Mouse (Mus musculus): ENCODE data around the gene Tm7sf3. TPM values are rescaled to one million over a fixed set of nuclear protein-coding genes. Genes with fewer than 3 reads are reported as not detected.

Tm7sf3 gene
- 44.1 TPM for polyA plus RNA-seq (2014; fragmentation: Illumina TruSeq; extraction: RNeasy Lipid Tissue Mini Kit (QIAGEN cat#74804); ENCODE audit: low read depth, low replicate concordance)

DNA sequence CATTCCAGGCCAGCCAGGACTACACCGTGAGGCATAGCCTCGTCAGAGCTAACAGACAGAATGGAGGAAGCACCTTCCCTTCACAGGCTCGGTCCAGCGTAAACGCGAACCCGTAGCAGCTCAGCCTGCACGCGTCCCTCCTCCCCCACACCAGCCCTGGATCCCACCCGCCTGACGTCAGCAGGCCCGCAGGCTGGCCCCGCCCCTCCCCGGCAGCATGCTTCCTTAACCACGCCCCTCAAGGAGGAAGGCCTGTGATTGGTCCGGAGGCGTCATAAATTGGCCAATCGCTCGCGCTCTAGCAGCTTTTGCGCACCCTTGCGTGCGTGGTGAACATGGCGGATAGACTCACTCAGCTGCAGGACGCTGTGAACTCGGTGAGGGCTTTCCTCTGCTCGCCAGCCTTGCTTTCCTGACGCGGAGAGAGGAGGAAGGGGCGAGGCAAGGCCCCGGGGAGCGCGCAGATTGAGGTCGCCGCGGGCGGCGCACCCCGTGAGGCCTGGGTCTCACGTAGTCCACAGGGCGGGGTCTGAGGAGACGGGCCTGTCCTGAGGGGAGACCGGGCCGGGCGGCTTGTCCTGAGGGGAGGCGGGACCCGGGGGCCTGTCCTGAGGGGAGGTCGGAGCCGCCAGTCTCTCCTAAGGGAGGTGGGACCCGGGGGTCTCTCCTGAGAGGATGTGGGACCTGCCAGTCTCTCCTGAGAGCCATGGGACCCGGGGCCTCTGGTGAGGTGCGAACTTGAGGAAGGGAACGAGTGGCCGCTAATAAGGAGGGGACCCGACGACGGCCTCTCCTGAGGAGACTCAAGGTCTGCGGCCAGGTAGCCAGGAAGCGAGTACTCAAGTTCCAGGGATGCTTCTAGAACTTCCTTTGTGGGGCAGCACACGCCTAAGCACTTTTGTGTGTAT is at the start of gene Tm7sf3, which contains the start of gene Med21:
Tm7sf3 (minus strand) TSS at position 549 of the 908 bp plus-strand sequence.
Med21 (plus strand) TSS at position 272 of the 908 bp plus-strand sequence.

DNA sequence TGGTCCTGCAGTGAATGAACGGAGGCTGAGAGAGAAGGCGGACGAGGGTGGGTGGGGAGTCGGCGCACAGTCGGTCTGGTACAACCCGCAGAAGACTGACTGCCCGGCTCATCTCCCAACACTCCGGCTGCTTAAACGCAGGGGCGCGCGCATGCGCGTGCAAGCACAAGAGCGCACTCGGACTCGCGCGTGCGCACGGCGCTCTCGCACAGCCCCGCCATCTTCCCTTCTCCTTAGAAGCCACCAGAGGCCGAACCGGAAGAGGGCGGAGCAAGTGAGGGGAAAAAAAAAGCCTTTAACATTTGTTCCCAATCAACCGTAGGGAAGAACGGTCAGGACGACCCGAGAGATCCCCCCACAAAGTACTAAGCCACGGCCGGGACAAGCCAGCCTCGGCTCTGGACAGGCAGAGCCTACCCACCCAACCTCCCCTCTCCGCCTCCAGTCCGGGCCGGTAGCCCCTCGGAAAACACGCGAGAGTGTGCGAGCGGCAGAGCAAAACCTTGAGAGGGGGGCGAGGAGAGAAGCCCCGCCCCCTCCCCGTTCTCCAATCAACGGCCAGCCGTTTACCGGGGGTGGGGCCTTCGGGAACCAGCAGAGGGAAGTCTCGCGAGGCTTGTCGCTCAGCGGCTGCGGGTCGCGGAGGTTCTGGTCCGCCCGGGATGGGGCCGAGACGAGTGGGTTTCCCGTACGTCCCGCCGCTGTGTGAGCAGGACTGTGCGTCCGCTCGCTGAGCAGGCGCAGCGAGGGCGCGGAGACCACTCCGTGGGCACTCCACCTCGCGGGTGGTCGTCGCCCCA is 65.1 kb downstream of the Tm7sf3 start, which contains the start of gene Ints13:
Ints13 (minus strand) TSS at position 526 of the 800 bp plus-strand sequence.

DNA sequence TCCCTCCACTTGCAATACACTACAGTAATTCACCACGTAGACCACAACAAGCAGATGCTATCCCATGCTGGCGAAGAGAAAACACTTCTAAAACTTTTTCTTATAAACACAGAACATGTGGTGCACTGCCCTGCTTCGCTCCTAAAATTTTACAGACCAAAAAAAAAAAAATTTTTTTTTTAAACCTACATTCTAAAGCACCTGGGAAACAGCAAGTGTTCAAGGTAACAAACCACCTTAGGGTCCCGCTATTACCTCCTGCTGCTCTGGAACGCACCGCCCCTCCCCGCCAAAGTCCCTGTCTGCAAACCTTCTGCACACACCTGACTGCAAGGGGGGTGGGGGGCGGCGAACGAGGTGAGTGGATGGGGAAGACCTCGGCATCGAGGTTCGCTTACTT is 65.7 kb downstream of the Tm7sf3 start, which contains the start of gene Fgfr1op2:
Fgfr1op2 (plus strand) TSS at position 301 of the 400 bp plus-strand sequence.

Other genes with a start within 250 kb of the Tm7sf3 start
- gene Itpr2, start 140.6 kb downstream of the Tm7sf3 start, polyA plus RNA-seq (2014; fragmentation: Illumina TruSeq; extraction: RNeasy Lipid Tissue Mini Kit (QIAGEN cat#74804); ENCODE audit: low read depth, low replicate concordance): 9.1 TPM
- 260 TPM for gene Fgfr1op2, start 65.6 kb downstream of the Tm7sf3 start, polyA plus RNA-seq (2014; fragmentation: Illumina TruSeq; extraction: RNeasy Lipid Tissue Mini Kit (QIAGEN cat#74804); ENCODE audit: low read depth, low replicate concordance)
- gene Ints13, start 65.0 kb downstream of the Tm7sf3 start, polyA plus RNA-seq (2014; fragmentation: Illumina TruSeq; extraction: RNeasy Lipid Tissue Mini Kit (QIAGEN cat#74804); ENCODE audit: low read depth, low replicate concordance): 100 TPM
- 207 TPM for gene Med21, start 277 bp downstream of the Tm7sf3 start, polyA plus RNA-seq (2014; fragmentation: Illumina TruSeq; extraction: RNeasy Lipid Tissue Mini Kit (QIAGEN cat#74804); ENCODE audit: low read depth, low replicate concordance)
- gene Stk38l, start 82.2 kb upstream of the Tm7sf3 start, polyA plus RNA-seq (2014; fragmentation: Illumina TruSeq; extraction: RNeasy Lipid Tissue Mini Kit (QIAGEN cat#74804); ENCODE audit: low read depth, low replicate concordance): 96.8 TPM
- 4.5 TPM for gene Arntl2, start 153.2 kb upstream of the Tm7sf3 start, polyA plus RNA-seq (2014; fragmentation: Illumina TruSeq; extraction: RNeasy Lipid Tissue Mini Kit (QIAGEN cat#74804); ENCODE audit: low read depth, low replicate concordance)
- gene Smco2, start 207.3 kb upstream of the Tm7sf3 start, polyA plus RNA-seq (2014; fragmentation: Illumina TruSeq; extraction: RNeasy Lipid Tissue Mini Kit (QIAGEN cat#74804); ENCODE audit: low read depth, low replicate concordance): not detected
- 46.1 TPM for gene Ppfibp1, start 245.7 kb upstream of the Tm7sf3 start, polyA plus RNA-seq (2014; fragmentation: Illumina TruSeq; extraction: RNeasy Lipid Tissue Mini Kit (QIAGEN cat#74804); ENCODE audit: low read depth, low replicate concordance)